Mouse (Mus musculus) brain, embryonic 18.5 days (tissue): ENCODE measurements at regions not wholly inside any gene's neighbourhood (a gene's known extent, or its start where the extent isn't known, plus 50 kb on each side); places are given as distances from the start of the nearest gene placed in this dataset.

ENCODE experiments used
- DNase-seq: peaks from one replicate; pipeline ENCODE4 v3.0.0-alpha.2; 2012; ENCODE audit warnings: low read depth, low spot score

GRCm38 (mm10) chr8:34380615-34381014 lies 269.1 kb upstream of the Gm10131 start:
- DNase-seq: no peak

GRCm38 (mm10) chr8:34377154-34377553 lies 265.6 kb upstream of the Gm10131 start:
- no peak for DNase-seq

- no peak for DNase-seq
Observed at GRCm38 (mm10) chr8:34374242-34374641, 262.7 kb upstream of the Gm10131 start.

GRCm38 (mm10) chr8:34372666-34372980 lies 261.1 kb upstream of the Gm10131 start:
- DNase-seq: no peak

- DNase-seq: no peak
Observed at GRCm38 (mm10) chr8:34371973-34372665, 260.6 kb upstream of the Gm10131 start.

GRCm38 (mm10) chr8:34371391-34371790 lies 259.9 kb upstream of the Gm10131 start:
- no peak for DNase-seq

- no peak for DNase-seq
Observed at GRCm38 (mm10) chr8:34368556-34368955, 257.0 kb upstream of the Gm10131 start.

- no peak for DNase-seq
Observed at GRCm38 (mm10) chr8:34364446-34365035, 253.0 kb upstream of the Gm10131 start.

GRCm38 (mm10) chr8:34363679-34364078 lies 252.1 kb upstream of the Gm10131 start:
- DNase-seq: no peak

- DNase-seq: no peak
Observed at GRCm38 (mm10) chr8:34363131-34363530, 251.6 kb upstream of the Gm10131 start.

GRCm38 (mm10) chr8:34361377-34361776 lies 249.8 kb upstream of the Gm10131 start:
- no peak for DNase-seq

GRCm38 (mm10) chr8:34359776-34360175 lies 248.2 kb upstream of the Gm10131 start:
- DNase-seq: no peak

- DNase-seq: no peak
Observed at GRCm38 (mm10) chr8:34355059-34355458, 243.5 kb upstream of the Gm10131 start.

GRCm38 (mm10) chr8:34353140-34353855 lies 241.8 kb upstream of the Gm10131 start:
- no peak for DNase-seq

- DNase-seq: no peak
Observed at GRCm38 (mm10) chr8:34334851-34335250, 223.3 kb upstream of the Gm10131 start.

GRCm38 (mm10) chr8:34331673-34332072 lies 220.1 kb upstream of the Gm10131 start:
- no peak for DNase-seq

GRCm38 (mm10) chr8:34326614-34326965 lies 215.1 kb upstream of the Gm10131 start:
- no peak for DNase-seq

GRCm38 (mm10) chr8:34325841-34326613 lies 214.5 kb upstream of the Gm10131 start:
- DNase-seq: peak; percentile 62

- DNase-seq: peak; percentile 93
Observed at GRCm38 (mm10) chr8:34320158-34320587, 208.6 kb upstream of the Gm10131 start.

- no peak for DNase-seq
Observed at GRCm38 (mm10) chr8:34319719-34320118, 208.2 kb upstream of the Gm10131 start.

- no peak for DNase-seq
Observed at GRCm38 (mm10) chr8:34315233-34315632, 203.7 kb upstream of the Gm10131 start.
